Mouse (Mus musculus) adrenal gland (tissue): ENCODE measurements at regions not wholly inside any gene's neighbourhood (a gene's known extent, or its start where the extent isn't known, plus 50 kb on each side); places are given as distances from the start of the nearest gene placed in this dataset.

ENCODE experiments used
- intact Hi-C: fragments of 180-260 bp; cut with DNase I; formaldehyde crosslinking; loops from one replicate; pipeline ENCODE4 v1.15.1; 2025

DNA sequence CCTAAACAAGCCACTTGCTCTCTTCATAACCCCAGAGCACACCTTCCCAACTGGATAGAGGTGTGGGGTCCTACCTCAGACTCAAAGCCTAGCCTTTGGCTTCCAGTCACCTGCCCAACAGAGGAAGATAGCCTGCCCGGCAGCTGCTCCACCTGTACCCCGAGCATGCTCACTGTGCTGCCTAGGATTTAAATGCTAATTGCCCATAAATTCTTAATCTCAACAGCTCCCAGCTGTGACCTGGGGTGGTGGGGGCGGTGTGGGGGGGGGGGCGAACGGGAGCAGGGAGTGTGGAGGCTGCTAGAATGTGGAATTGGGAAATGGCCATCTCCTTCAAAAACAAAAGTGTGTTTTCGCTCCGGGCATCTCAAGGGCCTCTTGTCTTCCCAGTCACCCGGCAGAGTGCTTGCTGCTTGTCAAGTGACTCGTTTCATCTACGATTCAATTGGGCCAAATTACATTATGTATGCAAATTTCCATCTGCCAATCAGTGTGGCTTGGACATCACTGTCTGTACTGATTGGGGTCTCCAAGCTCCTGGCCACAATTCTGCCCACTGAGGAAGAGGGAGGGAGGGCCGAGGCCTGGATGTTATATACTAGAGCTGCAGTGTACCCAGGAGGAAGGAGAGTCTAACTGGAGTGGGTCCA is 188.6 kb upstream of the Zmiz1 start:
- intact Hi-C loops = no loop called here

DNA sequence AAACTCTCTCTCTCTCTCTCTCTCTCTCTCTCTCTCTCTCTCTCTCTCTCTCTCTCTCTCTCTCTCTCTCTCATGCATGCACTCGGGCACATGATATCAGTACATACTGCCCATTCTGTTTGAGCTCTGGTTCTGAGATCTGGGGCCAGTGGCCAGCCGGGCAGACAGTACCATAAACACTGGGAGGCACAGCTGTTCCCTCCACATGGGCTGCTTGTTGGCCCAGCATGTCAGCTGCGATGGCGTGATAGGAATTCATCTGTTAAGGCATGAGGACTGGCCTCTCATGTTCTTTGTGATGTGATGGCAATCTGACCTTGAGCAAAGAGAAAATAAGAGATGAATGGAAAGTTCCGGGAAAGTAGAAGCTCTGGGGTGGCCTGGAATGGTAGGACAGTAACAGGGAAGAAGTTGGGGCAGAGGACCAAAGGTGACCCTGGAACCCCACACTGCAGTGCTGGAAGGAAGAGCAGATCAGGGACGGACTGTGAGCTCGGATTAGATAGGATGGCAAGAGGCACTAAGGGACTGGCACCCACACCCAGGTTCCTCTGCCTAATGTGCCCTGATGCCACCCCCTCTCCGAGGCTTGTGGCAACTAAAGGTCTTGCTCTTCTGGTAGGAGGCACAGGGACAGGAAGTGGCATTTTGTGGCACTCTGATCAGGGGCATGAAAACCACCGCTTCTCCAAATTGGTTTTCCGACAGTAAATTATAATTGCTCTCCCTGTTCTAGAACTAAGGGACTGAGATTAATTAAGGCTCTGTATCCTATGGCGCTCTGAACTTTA is 186.4 kb upstream of the Zmiz1 start:
- intact Hi-C loops = no loop called here

GRCm38 (mm10) chr14:25279751-25280150 is 179.2 kb upstream of the Zmiz1 start:
- intact Hi-C loops = no loop called here

- intact Hi-C loops = no loop called here
Observed at GRCm38 (mm10) chr14:25292557-25292956, 166.4 kb upstream of the Zmiz1 start.

GRCm38 (mm10) chr14:25294226-25294625 is 164.8 kb upstream of the Zmiz1 start:
- intact Hi-C loops = no loop called here

- intact Hi-C loops = no loop called here
Observed at GRCm38 (mm10) chr14:25295688-25296350, 163.2 kb upstream of the Zmiz1 start.

GRCm38 (mm10) chr14:25299673-25300190 is 159.3 kb upstream of the Zmiz1 start:
- intact Hi-C loops = no loop called here

GRCm38 (mm10) chr14:25301336-25302031 is 157.5 kb upstream of the Zmiz1 start:
- intact Hi-C loops = no loop called here

DNA sequence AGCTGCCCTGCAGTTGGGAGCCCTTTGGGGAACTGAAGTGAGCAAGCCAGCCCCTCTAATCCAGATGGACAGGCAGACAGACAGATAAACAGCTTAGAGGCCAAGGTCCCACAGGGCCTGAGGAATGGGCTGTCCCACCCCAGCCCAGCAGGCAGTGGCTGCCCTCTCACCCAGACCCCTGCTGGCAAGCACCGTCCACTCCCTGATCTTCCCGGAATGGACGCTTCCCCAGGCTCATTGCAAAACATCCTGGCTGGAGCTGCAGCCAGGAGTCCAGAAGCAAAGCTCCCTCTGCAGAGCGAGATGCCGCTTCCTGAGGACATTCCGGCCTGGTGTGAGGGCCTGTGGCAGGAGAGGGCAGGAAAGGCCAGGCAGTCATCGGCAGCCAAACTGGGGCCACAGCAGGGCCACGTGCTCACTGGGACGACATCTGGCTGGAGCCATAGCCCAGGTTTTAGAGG is 154.6 kb upstream of the Zmiz1 start:
- intact Hi-C loops = no loop called here

GRCm38 (mm10) chr14:25306166-25306565 is 152.8 kb upstream of the Zmiz1 start:
- intact Hi-C loops = no loop called here

- intact Hi-C loops = no loop called here
Observed at GRCm38 (mm10) chr14:25306961-25307654, 151.9 kb upstream of the Zmiz1 start.

- intact Hi-C loops = no loop called here
Observed at GRCm38 (mm10) chr14:25308051-25308450, 150.9 kb upstream of the Zmiz1 start.

DNA sequence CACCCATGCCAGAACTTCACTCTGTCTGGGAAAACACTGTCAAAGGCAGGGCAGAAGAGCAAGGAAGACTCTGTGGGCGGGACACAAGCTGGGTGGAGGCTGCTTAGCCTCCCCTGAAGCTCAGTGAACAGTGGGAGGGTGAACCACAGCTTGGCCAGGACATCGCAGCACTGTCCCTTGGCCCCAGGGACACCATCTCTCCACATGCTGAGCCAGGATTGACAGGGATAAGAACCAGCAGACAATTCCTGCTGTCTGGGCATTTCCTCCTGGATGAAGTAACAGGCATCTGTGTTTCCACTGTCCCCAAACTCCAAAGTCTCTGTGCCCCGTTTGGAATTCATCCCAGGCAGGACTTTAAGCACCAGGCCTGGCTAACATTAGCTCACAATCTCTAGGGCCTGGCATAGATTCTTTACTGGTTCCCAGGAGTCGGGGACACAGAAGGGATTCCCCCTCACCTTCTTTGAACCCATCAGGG is 148.3 kb upstream of the Zmiz1 start:
- intact Hi-C loops = no loop called here

DNA sequence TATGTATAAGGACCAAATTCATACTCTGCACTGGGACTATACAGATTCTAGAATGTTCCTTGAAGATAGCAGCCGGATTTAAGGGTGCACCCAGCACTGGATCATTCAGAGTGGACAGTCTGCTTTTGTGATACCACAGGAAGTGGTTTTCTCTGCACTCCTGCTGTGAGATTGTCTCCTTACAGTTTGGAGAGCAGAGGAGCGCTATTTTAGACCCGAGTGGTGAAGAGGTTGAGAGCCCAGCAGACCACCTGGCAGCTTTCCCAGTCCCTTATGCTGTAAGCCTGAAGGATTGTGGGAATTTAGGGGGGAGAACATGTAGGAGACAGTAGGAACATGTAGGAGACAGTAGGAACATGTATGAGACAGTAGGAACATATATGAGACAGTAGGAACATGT is 147.5 kb upstream of the Zmiz1 start:
- intact Hi-C loops = no loop called here

- intact Hi-C loops = no loop called here
Observed at GRCm38 (mm10) chr14:25312135-25312534, 146.8 kb upstream of the Zmiz1 start.

DNA sequence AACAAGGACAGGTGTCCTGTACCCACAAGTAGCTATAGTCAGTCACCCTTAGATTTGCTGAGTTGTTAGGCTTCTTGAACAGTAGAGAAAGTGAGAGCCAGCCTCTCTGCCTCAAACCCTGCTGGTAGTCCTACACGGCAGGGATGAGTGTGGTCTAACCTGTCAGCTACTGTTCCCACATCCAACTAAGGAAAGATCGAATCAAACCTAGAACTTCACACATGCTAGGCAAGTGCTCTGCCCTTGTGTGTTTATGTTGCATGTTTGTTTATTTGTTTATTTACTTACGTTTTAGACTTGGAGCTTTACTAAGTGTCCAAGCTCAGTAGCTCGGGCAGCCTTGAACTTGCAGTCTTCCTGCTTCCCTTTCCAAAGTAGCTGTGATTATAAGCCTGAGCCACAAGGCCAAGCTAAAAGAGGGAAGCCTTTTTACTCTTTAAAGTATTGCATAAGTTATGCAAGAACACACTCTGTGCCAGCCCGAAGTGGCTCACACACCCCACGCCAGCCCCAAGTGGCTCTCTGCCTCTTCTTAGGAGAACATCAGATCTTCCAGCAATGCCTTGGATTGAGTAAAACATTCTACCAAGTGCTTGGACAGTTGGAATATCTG is 146.1 kb upstream of the Zmiz1 start:
- intact Hi-C loops = no loop called here

GRCm38 (mm10) chr14:25313693-25314240 is 145.2 kb upstream of the Zmiz1 start:
- intact Hi-C loops = no loop called here

GRCm38 (mm10) chr14:25316491-25316890 is 142.5 kb upstream of the Zmiz1 start:
- intact Hi-C loops = no loop called here

GRCm38 (mm10) chr14:25317680-25318471 is 141.1 kb upstream of the Zmiz1 start:
- intact Hi-C loops = no loop called here
